ENCODE assay signal across 21 mouse cellular contexts in genomic region chr12:91800861-91801385, GRCm38 (mm10). TPM values are rescaled to one million over a fixed set of nuclear protein-coding genes. Genes with fewer than 3 reads are reported as not detected.
DNase-seq lines count a peak whose midpoint lies in the region; ATAC-seq and TF ChIP-seq lines count a peak whose summit lies in the region.
"Had no signal": no experiment of that assay in that cellular context is flagged by ENCODE, and none has a peak within 500 bp of the region (broad histone marks: within the 10 kb centered on the region; RNA-seq: fewer than 3 reads in every experiment).

No protein-coding gene starts in this region.

- no peaks in the 10 kb centered on the region for H3K36me3 ChIP-seq in liver, embryonic 11.5 days (ENCODE audit: control insufficient read depth, insufficient read depth, low read length)
- H3K36me3 ChIP-seq in liver, postnatal 0 days (replicated peaks; ENCODE audit: insufficient read depth, low read length) = no peaks in the 10 kb centered on the region
- no peaks in the 10 kb centered on the region for H3K36me3 ChIP-seq in small intestine, adult 2 months (ENCODE audit: control insufficient read depth, insufficient read depth, low read length)
- H3K36me3 ChIP-seq: embryonic facial prominence, embryonic 15.5 days; forebrain, embryonic 10.5 days; forebrain, embryonic 15.5 days; heart, embryonic 13.5 days had no signal

- H3K27me3 ChIP-seq in liver, embryonic 11.5 days (replicated peaks; ENCODE audit: control insufficient read depth, insufficient read depth, low read length) = no peaks in the 10 kb centered on the region
- no peaks in the 10 kb centered on the region for H3K27me3 ChIP-seq in liver, postnatal 0 days (ENCODE audit: insufficient read depth, low read length)
- H3K27me3 ChIP-seq in small intestine, adult 2 months (ENCODE audit: control insufficient read depth, insufficient read depth, low read length) = no peaks in the 10 kb centered on the region
- H3K27me3 ChIP-seq: embryonic facial prominence, embryonic 15.5 days; forebrain, embryonic 15.5 days had no signal

- TF ChIP-seq POLR2A in small intestine, adult 2 months (IDR thresholded peaks at IDR 0.05; ENCODE audit: low read depth, low read length) = no peak

- peak; percentile 63 to 68 for DNase-seq in cerebellum, postnatal 10 days
- DNase-seq in liver, embryonic 11.5 days (ENCODE audit: low spot score) = no peak
- no peak for DNase-seq in liver, postnatal 0 days
- DNase-seq in MN1 (ENCODE audit: low spot score) = peak; percentile 13
- no peak for DNase-seq in heart, adult 11 months
- DNase-seq in urinary bladder, postnatal 36 days (ENCODE audit: low spot score in 2 of 2) = no peak
- DNase-seq: adrenal gland, postnatal 10 days; cerebellum, adult 11-12 months; cerebellum, adult 9-11 months; embryo, embryonic 11 days; gastrocnemius, postnatal 25 days; heart, postnatal 36 days had no signal

- no peak overlapping the region for H3K4me2 ChIP-seq in liver, embryonic 11.5 days
- H3K4me2 ChIP-seq in liver, postnatal 0 days (ENCODE audit: low read depth, low read length) = no peak overlapping the region
- H3K4me2 ChIP-seq: embryonic facial prominence, embryonic 15.5 days; forebrain, embryonic 15.5 days; heart, embryonic 13.5 days had no signal

- H3K9me3 ChIP-seq in liver, embryonic 11.5 days (ENCODE audit: control insufficient read depth, low read length) = no peaks in the 10 kb centered on the region
- no peaks in the 10 kb centered on the region for H3K9me3 ChIP-seq in liver, postnatal 0 days (ENCODE audit: low read length)
- H3K9me3 ChIP-seq: embryonic facial prominence, embryonic 15.5 days; forebrain, embryonic 10.5 days; forebrain, embryonic 15.5 days; heart, embryonic 13.5 days had no signal

- TF ChIP-seq CTCF in liver, postnatal 0 days (IDR thresholded peaks at IDR 0.05; ENCODE audit: low read depth) = no peak
- TF ChIP-seq CTCF in small intestine, adult 2 months (IDR thresholded peaks at IDR 0.05; ENCODE audit: extremely low read depth, insufficient read length, insufficient replicate concordance, low read depth, low read length) = no peak

- H3K27ac ChIP-seq in liver, embryonic 11.5 days (ENCODE audit: low read depth, low read length) = no peak overlapping the region
- H3K27ac ChIP-seq in liver, postnatal 0 days (ENCODE audit: low read depth) = no peak overlapping the region
- peak overlapping the region; percentile 53 for H3K27ac ChIP-seq in small intestine, adult 2 months (ENCODE audit: insufficient read depth, low read depth, low read length)
- H3K27ac ChIP-seq: embryonic facial prominence, embryonic 15.5 days; forebrain, embryonic 10.5 days; forebrain, embryonic 15.5 days; heart, embryonic 13.5 days had no signal

- 55% methylated on average over 6 of the region's 6 CpGs for WGBS in liver, embryonic 11.5 days
- WGBS in liver, postnatal 0 days (ENCODE audit: insufficient replicate concordance) = 59% methylated on average over 6 of the region's 6 CpGs
- WGBS in small intestine, adult 2 months = 62% methylated on average over 6 of the region's 6 CpGs

- no peak for ATAC-seq in cerebellum, adult (ENCODE audit: insufficient number of reproducible peaks, low FRiP score, low TSS enrichment)
- peak; percentile 32; the same call in 1 of the 2 replicates for ATAC-seq in liver, embryonic 11.5 days (replicated peaks; ENCODE audit: low FRiP score)
- no peak for ATAC-seq in liver, postnatal 0 days
- ATAC-seq: forebrain, embryonic 15.5 days; hindbrain, embryonic 16.5 days; inflammation-experienced regulatory T-cells, adult 6 months had no signal

- peaks cover 3% of the 10 kb centered on the region; the same call in 1 of the 2 replicates for H3K4me1 ChIP-seq in liver, embryonic 11.5 days (replicated peaks; ENCODE audit: control insufficient read depth, insufficient read depth, low read length)
- no peaks in the 10 kb centered on the region for H3K4me1 ChIP-seq in liver, postnatal 0 days (ENCODE audit: insufficient read depth)
- H3K4me1 ChIP-seq in small intestine, adult 2 months (ENCODE audit: control insufficient read depth, insufficient read depth, insufficient read length, low read length) = no peaks in the 10 kb centered on the region
- H3K4me1 ChIP-seq: embryonic facial prominence, embryonic 15.5 days; forebrain, embryonic 10.5 days; forebrain, embryonic 15.5 days had no signal

- H3K4me3 ChIP-seq in liver, embryonic 11.5 days (ENCODE audit: low read depth, low read length) = no peak overlapping the region
- no peak overlapping the region for H3K4me3 ChIP-seq in liver, postnatal 0 days (ENCODE audit: low read depth, low read length)
- H3K4me3 ChIP-seq in small intestine, adult 2 months (ENCODE audit: low read depth, low read length) = no peak overlapping the region
- H3K4me3 ChIP-seq: embryonic facial prominence, embryonic 15.5 days; erythroblast, embryonic 14.5 days; forebrain, embryonic 10.5 days; forebrain, embryonic 15.5 days; heart, embryonic 13.5 days had no signal

- no peak for TF ChIP-seq EP300 in liver, postnatal 0 days (IDR thresholded peaks at IDR 0.05; ENCODE audit: low read depth)

- no peak overlapping the region for H3K9ac ChIP-seq in liver, embryonic 11.5 days (ENCODE audit: low read depth, low read length)
- no peak overlapping the region for H3K9ac ChIP-seq in liver, postnatal 0 days (replicated peaks)
- H3K9ac ChIP-seq: embryonic facial prominence, embryonic 15.5 days; forebrain, embryonic 15.5 days; heart, embryonic 13.5 days had no signal

RNA-seq across cellular contexts. Expression of gene Ston2, which starts 12.7 kb away (rescaled TPM):
- polyA plus RNA-seq in liver, embryonic 11.5 days (2014; fragmentation: Nextera tagmentation; extraction: Ambion mirVana) = 29.1 and 33.6 TPM in 2 replicates
- polyA plus RNA-seq in liver, postnatal 0 days (2015; fragmentation: Nextera tagmentation; extraction: Ambion mirVana) = 5.5 and 5.6 TPM in 2 replicates
- polyA plus RNA-seq in small intestine, adult 2 months (2012; rRNA removed) = 5.9 and 13.1 TPM in 2 replicates

RNA-seq across cellular contexts. Expression of gene Sel1l, which starts 48.0 kb away (rescaled TPM):
- 67.1 and 71.5 TPM in 2 replicates for polyA plus RNA-seq in liver, embryonic 11.5 days (2014; fragmentation: Nextera tagmentation; extraction: Ambion mirVana)
- 66.8 and 75.7 TPM in 2 replicates for polyA plus RNA-seq in liver, postnatal 0 days (2015; fragmentation: Nextera tagmentation; extraction: Ambion mirVana)
- 90.0 and 114 TPM in 2 replicates for polyA plus RNA-seq in small intestine, adult 2 months (2012; rRNA removed)

Comparison
In these comparisons a context has a peak if more than half of its experiments do, and no peak if none do; other contexts are left out.
1. DNase-seq: peak in cerebellum, postnatal 10 days (2 of 2) and MN1 (single experiment); none in liver, embryonic 11.5 days (single experiment), liver, postnatal 0 days (single experiment), heart, adult 11 months (single experiment) and urinary bladder, postnatal 36 days (0 of 2).